Mouse (Mus musculus) left cerebral cortex, adult 18-20 months (tissue): Measurements from ENCODE around the gene Gpr183. TPM values are rescaled to one million over a fixed set of nuclear protein-coding genes. Genes with fewer than 3 reads are reported as not detected.

Source experiments
- DNase-seq, 2 experiments: peaks; one replicate each; pipeline ENCODE4 v3.0.0; 2021 to 2022; ENCODE audit warnings: low spot score in 2 of 2, mixed read lengths in 1 of 2
- total RNA-seq, 2 experiments: library from RNA; stranded (reverse); gene quantifications; 2 replicates each; pipeline ENCODE4 v1.2.3; 2021

Gene Gpr183
- total RNA-seq, 2 experiments from 2014 or later, result 0.68 to 1.0 TPM

- no peak for DNase-seq
These were observed 6.8 kb downstream of the Gpr183 start for GRCm38 (mm10) chr14:121958041-121958750.

DNA sequence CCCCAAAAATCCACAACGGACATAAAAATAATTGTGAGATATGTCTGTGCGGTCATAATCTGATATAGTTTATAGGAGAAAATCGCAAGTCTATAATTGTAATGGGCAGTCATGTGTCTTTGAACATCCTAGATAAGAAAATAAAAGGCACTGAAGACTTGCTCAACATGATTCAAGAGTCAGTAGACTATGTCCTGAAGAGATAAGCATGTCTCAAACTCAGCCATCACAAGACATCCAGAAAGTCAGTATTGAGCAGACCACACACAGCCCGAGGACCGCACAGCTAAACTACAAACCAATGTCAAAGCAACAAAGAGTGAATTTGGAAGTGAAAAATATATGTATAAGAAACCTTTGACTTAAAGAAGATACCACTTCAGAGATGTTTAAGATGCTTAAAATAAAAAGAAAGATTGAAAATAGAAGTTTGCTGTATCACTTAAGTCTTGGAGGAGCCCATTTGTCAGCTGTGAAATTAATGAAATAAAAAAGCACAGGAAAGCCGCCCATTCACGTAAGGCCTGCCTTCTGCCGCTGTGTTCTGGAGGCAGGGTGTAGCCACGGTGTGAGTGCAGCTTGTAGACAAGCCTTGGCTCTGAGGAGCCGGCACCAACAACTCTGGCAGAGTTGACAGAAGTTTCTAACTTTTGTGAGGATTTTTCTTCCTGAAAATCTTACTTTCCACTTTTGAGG is 7.7 kb downstream of the Gpr183 start:
- no peak for DNase-seq

GRCm38 (mm10) chr14:121956291-121956690 is 8.7 kb downstream of the Gpr183 start:
- no peak for DNase-seq

GRCm38 (mm10) chr14:121955176-121955795 is 9.7 kb downstream of the Gpr183 start:
- no peak for DNase-seq

DNA sequence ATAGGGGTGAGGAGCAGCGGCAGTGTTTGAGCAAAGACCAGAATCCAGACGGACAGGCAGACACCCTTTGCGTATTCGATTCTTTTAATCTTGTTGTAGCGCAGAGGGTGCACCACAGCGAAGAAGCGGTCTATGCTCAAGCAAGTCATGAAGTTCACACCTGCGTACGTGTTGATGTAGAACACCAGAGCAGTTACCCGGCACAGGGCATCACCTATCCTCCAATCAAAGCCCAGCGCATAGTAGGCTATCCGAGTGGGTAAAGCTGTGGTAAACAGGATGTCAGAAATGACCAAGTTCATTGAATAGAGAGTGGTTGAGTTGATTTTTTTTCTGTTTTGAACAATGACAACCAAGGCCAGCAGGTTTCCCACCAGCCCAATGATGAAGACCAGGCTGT is 10.4 kb downstream of the Gpr183 start:
- no peak for DNase-seq

DNA sequence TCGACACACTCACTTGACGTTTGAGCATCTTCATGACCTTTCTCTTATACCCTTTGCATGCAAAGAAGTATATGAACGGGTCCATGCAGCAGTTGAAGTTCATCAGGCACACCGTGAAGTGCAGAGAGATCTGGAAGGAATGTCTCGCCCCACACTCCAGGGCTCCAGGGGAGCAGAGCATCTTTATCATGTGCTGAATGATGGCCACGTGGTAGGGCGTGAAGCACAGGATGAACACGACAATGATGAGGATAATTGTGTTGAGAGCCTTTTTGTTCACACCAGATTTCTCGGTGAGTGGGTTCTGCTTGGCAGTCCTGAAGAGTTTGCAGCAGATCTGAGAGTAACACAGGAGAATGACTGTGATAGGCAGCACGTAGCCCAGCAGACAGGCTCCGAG is 10.9 kb downstream of the Gpr183 start:
- no peak for DNase-seq

DNA sequence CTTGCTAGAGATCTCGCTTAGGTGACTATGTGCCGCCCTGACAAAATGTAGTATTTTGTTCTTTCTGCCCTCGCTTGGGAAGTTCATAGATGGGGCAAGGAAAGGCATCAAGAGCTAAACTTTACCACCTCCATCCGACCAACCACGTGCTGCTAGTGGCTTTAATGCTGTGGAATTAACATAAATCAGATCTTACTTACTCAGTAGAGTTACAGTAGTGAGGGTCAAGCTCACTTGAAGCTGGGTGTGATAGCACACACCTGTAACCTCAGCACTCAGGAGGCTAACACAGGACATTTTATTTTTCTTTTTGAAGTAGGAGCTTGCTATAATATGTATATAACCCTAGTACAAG is 13.0 kb downstream of the Gpr183 start:
- DNase-seq, result no peak

DNA sequence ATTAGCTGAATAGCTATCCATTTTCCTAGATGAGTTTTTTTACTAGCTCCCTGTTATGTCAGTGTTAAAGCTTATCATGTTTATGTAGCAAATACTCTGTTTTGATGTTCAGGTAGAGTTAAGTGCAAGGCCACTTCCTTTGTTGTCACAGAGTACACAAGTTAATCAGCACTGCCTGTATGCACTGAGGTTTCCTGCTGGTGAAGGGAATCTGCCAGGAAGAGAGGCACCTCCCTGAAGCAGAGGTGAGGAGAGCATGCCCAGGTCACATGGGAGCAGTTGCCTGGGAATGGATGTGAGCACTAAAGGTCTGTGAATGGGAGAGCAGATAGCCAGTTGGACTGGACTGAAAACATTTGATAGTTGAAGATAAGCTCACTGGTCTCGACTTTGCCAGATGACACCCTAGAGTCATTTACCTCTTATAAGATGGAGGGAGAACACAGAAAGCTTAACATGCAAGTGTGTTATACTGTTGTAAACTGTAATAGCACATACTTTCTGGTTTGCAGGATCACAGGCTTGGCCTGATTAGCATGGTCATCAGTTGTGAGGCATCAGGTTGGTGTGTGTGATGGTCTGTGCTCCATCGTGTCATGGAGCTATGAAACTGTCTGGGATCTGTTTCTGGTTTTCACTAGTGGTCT is 13.5 kb downstream of the Gpr183 start:
- no peak for DNase-seq

- DNase-seq, result no peak
These were observed 15.1 kb downstream of the Gpr183 start for GRCm38 (mm10) chr14:121949897-121950296.

- no peak for DNase-seq
These were observed 15.6 kb downstream of the Gpr183 start for GRCm38 (mm10) chr14:121949436-121949835.

- no peak for DNase-seq
These were observed 17.0 kb downstream of the Gpr183 start for GRCm38 (mm10) chr14:121947966-121948365.

- no peak for DNase-seq
These were observed 17.7 kb downstream of the Gpr183 start for GRCm38 (mm10) chr14:121947201-121947760.

- DNase-seq, result no peak
These were observed 18.3 kb downstream of the Gpr183 start for GRCm38 (mm10) chr14:121946728-121947127.

DNA sequence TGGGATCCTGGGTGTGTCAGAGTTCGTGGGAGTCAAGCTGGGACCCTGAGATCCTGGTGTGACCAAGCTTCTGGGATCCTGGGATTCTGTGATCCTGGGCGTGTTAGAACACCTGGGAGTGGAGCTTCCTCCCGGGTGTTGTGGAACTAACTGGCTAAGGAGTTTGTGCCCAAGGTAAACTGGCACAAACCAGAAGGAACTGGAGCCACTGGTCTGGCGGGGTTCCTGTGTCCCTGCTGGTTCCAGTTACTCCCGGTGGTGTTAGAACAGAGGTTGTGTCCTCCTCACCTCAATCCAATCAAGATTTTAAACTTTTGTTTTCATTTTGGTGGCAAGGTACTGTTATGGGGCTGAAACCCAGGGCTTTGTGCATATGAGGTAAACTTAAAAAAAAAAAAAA is 18.9 kb downstream of the Gpr183 start:
- DNase-seq, result no peak

- DNase-seq, result no peak
These were observed 25.4 kb downstream of the Gpr183 start for GRCm38 (mm10) chr14:121939582-121939981.

GRCm38 (mm10) chr14:121938256-121939191 is 26.5 kb downstream of the Gpr183 start:
- no peak for DNase-seq

DNA sequence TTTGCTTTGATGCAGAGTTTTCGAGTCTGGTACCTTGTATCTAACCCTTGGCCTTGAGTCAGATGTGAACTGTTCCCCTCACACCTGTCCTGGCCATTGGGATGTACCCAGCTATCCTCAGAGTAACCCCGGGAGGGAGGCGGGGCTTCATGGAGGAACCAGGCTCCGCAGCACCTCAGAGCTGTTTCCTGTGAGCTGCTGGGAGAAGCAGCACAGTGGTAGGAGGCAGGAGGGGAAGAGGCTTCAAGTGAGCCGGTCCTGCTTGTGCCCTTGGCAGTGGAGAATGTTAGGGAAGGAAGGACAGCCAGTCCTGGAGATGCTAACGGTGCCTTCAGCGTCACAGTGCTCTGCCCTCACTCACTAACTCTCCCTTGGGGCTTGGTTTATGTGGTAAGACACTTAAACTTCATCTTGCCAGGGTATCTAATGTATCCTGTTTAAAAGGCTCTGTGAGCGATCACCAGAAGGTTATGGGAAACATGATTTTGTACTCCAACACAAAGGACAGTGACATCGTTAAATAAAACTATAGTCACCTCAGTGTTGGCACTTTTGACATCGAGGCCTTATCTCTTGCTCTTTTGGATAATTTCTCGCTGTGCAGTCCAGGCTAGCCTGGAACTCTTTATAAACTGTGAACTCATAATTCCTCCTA is 27.3 kb downstream of the Gpr183 start:
- no peak for DNase-seq

DNA sequence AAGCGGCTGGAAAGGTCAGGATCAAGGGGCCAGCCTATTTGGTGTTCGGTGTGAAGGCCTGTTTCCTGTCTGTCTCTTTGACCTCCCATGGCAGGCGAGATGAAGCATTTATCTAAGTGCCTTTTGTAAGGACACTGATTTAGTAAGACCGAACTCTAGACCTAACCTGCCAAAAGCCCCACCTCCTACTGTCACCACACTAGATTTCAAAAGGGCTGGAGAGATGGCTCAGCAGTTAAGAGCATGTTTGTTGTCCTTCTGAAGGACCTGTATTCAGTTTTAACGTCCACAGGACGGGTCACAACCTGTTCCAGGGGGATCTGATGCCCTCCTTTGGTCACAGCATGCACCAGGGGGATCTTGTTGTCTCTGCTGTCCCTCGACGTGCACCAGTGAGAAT is 28.1 kb downstream of the Gpr183 start:
- DNase-seq, result no peak

DNA sequence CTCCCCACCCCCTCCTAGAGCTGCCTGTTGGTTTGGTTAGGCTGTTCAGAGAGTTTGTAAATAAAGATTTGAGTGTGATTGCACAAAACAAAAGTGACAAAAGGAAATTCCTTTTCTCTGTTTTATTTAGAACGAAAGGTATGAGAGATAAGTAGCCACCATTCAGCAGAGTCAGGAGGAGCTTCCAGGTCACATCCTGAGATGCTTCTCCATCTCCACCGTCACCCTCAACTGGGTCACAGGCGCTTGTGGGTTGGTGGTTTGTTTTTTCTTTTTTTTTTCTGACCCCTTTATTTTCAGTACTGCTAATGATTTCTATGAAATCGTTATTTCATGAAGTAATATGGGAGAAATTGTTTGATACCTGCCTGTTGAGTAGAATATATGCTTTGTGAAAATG is 28.6 kb downstream of the Gpr183 start:
- no peak for DNase-seq

- DNase-seq, result no peak
These were observed 30.4 kb downstream of the Gpr183 start for GRCm38 (mm10) chr14:121934597-121934946.
